Mouse (Mus musculus): ENCODE measurements around the gene Wnk2.

The Wnk2 gene

DNA sequence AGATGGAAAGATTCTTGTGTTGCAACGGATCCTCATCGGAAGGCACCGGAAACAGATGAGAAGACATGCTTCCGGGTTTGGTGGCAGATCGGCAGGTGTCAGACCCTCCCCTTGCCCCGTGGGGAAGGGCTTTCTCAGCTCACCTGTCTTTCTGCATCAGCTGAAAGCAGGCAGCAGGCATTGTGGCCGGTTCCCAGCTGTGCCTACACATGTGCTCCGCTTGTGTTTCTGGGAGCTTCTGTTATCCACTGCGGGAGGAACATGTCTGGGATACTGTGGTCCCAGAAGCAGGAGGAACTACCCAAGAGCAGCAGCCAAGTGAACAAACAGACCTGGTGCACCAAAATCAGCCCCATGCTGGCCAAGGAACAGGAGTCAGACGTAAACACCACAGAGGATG, 27.7 kb upstream of the Wnk2 start:
- DNase-seq, result no peak

- peak; percentile 92 for DNase-seq
Measured at GRCm38 (mm10) chr13:49172971-49173596, 25.3 kb upstream of the Wnk2 start.

- DNase-seq, result no peak
Measured at GRCm38 (mm10) chr13:49172335-49172734, 24.5 kb upstream of the Wnk2 start.

DNA sequence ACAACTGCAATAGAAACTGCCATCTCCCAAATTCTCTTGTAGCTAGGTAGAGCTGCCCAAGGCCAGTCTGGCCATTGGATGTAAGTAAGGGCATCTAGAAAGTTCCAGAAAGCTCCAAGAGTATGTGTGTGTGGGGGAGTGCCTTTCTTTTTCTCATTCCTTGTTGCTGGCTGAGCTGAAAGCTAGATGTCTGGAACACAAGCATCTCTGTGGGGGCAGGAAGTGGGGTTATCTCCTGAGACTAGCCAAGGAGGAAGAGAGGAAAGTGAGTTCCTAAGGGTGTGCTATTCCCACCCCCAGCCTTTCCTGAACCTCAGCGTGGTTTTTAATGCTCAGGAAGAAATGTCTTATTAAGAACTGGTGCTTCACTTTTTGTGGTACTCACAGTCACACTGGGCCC, 23.9 kb upstream of the Wnk2 start:
- DNase-seq, result no peak

DNA sequence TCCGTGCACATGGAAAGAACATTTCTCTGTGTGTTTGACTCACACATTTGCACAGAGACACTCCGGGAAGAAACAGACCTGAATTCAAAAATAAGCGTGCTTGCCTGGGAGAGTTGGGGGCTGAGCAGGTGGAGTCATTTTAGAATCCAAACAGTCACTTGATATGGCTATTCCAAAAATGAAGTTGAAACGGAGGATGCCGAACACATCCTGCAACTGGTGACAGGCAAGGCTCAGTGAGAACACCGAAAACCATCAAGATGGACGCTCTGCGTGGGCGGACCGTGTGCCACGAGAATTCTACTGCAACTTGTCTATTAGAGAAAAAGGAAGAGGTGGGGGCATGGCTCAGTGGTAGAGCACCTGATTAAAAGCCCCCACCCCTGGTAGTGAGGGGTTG, 22.8 kb upstream of the Wnk2 start:
- no peak for DNase-seq

- DNase-seq, result peak; percentile 90
Measured at GRCm38 (mm10) chr13:49169448-49170207, 21.8 kb upstream of the Wnk2 start.

DNA sequence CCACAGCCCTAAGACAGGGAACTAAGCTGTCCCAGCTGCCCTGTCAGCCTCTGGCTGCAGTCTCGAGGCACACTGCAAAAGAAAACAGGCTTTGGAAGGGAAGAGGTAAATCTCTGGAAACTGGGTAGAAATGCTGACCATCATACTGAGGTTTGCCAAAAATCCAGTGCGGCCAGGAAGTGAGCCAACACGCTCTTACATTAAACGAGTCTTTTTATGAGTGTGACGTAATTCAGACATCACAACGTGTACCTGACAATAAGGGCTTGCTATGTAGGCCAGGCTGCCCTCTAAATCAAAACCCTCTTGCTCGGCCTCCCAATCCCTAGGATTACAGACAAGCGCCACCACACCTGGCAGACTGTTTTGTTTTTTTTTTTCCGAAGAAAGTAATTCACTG, 19.3 kb upstream of the Wnk2 start:
- DNase-seq, result no peak

DNA sequence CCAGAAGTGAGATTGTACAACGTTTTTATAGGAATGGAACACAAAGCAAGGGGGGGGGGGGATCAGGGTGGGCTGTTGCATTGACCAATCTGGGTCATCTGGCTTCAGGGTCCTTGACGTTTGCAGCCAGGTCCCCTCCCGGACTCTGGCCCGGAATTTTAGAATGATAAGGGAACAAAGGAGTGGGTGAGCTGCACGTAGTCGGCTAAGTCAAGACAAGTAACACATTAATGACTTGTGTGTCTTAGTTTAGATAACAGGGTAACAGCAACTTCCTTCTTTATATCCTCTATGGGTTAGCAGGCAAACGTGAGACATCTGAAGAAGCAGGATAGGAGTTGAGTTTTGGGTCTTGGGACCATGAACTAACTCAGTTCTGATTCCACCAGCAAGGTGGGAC, 15.8 kb upstream of the Wnk2 start:
- DNase-seq, result no peak

DNA sequence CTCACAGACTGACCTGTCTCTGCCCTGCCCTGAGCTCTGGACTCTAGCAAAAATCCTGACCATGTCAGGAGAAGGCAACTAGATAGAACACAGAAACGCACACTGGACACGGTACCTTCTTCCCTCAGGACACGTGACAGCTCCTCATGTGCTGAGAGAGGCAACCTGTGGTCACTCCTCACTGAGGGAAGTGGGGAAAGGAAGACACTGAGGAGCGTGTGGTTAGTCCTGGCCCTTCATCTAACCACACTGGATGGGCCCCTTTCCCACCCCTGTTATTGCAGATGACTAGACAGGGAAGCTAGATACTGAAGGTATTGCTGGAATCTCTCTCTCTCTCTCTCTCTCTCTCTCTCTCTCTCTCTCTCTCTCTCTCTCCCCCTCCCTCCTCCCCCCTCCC, 14.9 kb upstream of the Wnk2 start:
- no peak for DNase-seq

- DNase-seq, result no peak
Measured at GRCm38 (mm10) chr13:49161236-49161635, 13.4 kb upstream of the Wnk2 start.

GRCm38 (mm10) chr13:49158040-49158713, 10.4 kb upstream of the Wnk2 start:
- DNase-seq, result no peak

- DNase-seq, result peak; percentile 65
Measured at GRCm38 (mm10) chr13:49156645-49157044, 8.8 kb upstream of the Wnk2 start.

DNA sequence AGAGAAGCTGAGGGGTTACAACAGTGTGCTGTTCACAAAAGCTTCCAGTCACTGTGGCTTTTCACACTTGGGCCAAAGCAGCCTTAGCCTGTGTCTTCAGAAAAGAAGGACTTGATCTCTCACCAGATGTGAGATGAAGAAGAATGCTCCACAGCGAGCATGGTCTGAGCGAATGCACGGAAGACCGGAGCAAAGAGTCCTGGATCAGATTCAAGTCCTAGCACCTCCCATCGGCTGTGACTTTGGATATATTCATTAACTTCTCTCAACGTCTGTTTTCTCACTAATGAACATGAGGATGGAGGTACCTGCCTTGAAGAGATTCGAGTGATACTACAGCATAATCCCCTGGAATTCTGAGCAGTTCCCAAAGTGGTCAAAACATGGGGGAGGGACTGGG, 6.8 kb upstream of the Wnk2 start:
- no peak for DNase-seq

DNA sequence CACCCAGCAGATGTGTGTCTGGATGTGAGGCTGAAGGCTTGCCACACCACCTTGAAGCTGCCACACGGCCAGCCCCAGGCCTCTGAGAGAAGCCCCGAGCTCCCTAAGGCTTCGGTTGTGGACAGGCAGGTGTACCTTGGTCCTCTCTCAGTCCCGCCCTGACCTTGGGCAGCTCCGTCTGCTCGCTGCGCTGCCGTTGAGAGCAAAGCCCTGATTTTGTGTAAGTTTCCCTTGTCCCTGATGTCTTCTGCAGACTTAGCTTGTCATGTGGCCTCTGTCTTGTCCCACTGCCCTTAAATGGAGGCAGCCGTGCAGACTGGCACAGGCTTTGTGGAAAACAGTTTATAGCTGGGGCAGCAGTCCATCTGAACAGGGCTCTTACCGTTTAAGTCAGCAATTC, 6.2 kb upstream of the Wnk2 start:
- DNase-seq, result no peak

DNA sequence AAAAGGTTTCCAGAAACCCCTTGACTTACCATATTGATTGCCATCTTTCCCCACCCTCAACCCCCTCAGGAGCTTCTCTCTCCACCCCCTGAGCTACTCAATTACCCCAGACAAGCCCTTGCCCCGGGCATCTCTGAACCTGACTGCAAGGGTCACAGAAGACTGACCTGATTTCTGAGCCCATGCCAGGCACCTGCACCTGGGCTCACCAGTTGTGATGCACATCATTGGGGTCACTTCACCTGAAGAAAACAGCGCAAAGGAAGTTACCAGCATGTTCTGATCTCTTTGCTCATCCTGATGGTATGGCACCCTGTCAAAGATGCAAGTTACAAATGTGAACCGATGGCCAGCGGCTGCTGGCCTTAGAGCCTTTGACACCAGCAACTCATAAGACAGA, 873 bp upstream of the Wnk2 start:
- no peak for DNase-seq

GRCm38 (mm10) chr13:49147007-49147857, 582 bp downstream of the Wnk2 start:
- DNase-seq, result peak; percentile 61

GRCm38 (mm10) chr13:49146698-49147006, 1.2 kb downstream of the Wnk2 start:
- peak; percentile 58 for DNase-seq

DNA sequence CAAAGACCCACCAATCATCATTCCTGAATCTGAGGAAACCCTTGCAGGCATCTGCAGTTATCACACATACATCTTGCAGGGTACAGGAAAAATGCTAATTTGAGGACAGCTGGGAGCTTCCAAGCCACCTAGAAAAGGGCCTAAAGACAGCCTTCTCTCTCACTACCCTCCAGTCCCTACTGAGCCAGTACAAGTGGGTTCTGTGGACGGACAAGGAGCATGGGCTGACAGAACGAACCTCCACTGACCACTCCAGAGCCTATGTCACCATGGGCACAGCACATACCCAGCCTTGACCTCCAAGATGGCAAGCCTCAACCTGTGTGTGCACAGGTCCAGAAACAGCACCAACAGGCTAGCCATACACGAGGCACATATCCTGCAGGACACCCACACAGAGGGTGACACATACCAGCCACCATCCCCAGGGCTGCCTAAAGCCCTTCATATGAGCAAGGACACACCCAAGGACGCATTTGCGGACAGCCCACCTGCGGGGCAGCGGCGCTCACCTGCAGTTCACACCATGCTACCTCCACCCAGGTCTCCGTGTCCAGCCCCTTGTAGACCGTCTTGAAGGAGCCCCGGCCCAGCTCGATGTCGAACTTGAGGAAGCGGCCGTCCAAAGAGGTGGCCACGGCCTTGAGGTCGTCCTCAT, 1.6 kb downstream of the Wnk2 start:
- DNase-seq, result no peak

GRCm38 (mm10) chr13:49145396-49145795, 2.4 kb downstream of the Wnk2 start:
- no peak for DNase-seq

GRCm38 (mm10) chr13:49144451-49144850, 3.4 kb downstream of the Wnk2 start:
- DNase-seq, result no peak

DNA sequence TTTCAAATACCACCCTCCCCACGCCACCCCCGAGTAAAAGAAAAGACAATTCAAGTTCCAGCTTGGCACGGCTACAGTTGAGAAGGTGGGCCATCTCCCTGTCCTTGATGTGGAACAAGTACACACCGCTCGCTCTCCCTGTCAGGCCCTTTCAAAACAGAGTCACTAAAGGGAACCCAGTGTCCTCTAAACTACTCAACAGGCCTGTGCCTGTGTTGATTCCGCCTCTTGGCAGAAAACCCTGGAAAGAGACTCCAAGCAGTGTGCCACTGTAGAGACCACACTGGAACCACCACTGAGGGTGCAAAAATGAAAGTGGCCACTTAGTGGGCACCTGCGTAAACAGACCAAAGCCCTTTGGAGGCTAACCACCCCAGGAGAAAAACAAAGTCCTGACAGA, 4.5 kb downstream of the Wnk2 start:
- no peak for DNase-seq

DNA sequence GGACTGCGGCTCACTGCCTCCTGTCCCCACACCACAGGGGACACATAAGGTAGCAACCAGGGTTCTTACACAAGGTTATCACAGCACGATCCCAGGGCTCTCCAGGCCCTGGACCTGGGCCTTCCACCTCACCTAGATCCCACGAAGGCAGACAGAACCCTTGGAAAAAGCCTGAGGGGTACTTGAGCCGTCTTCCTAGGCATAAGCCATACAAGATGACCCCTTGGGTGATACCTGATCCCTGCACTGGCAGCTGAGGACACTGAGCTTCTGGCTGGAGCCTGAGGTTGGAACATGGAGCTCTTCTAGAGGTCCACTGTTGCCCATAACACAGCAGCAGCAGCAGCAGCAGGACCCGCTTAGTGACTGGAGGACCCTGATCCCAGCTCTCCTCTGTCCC, 5.4 kb downstream of the Wnk2 start:
- no peak for DNase-seq

GRCm38 (mm10) chr13:49140567-49140966, 7.2 kb downstream of the Wnk2 start:
- no peak for DNase-seq
